Mouse (Mus musculus): ENCODE measurements around the gene Ppfia2.

- no peak for TF ChIP-seq GATA1 (IDR thresholded peaks at IDR 0.05; ENCODE audit: borderline replicate concordance, low read length)
- no peak for TF ChIP-seq CTCF (IDR thresholded peaks at IDR 0.05; ENCODE audit: low read depth, low read length)
- no peak for TF ChIP-seq TAL1 (conservative IDR thresholded peaks at IDR 0.05; ENCODE audit: low read depth, low read length)
- no peak for TF ChIP-seq GATA2 (IDR thresholded peaks at IDR 0.05; ENCODE audit: borderline replicate concordance, low read depth, low read length)
- TF ChIP-seq POLR2AphosphoS5 (IDR thresholded peaks at IDR 0.05; ENCODE audit: insufficient replicate concordance, low read depth, low read length) = no peak
Measured at GRCm38 (mm10) chr10:106738190-106738589, 268.1 kb downstream of the Ppfia2 start.
